Mouse (Mus musculus) left cerebral cortex, postnatal 25 days (tissue): ENCODE measurements at regions not wholly inside any gene's neighbourhood (a gene's known extent, or its start where the extent isn't known, plus 50 kb on each side); places are given as distances from the start of the nearest gene placed in this dataset.
A peak's percentile ranks its signal among the peaks of the same experiment; 100 is the strongest.

Source experiments
- DNase-seq, 2 experiments: peaks; one replicate each; pipeline ENCODE4 v3.0.0; 2022; ENCODE audit warnings: low spot score in 2 of 2, mixed read lengths in 1 of 2
- intact Hi-C: fragments of 180-260 bp; cut with DNase I; formaldehyde crosslinking; loops from one replicate; pipeline ENCODE4 v1.15.1; 2025

DNA sequence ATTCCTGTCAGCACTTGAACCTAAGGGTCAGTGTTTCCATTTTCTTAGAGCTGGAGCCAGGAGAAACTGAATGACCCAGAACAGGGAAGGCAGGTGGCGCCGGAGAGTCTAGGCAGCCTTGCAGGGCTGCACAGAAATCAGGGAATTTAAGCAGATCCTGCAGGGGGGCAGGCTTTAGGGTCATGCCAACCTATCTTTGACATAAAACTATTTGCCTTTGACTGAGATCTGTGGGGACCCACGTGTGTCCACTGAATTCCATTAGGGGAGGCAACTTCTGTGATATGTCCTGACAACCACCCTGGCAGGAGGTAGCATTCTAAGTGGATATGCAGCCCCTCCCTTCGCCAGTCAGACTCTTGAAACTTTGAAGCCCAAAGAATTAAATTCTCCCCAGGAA lies 135.6 kb upstream of the Ctnna2 start:
- peak in 1 of 2 experiments; percentile 1 for DNase-seq
- intact Hi-C loops = no loop called here

DNA sequence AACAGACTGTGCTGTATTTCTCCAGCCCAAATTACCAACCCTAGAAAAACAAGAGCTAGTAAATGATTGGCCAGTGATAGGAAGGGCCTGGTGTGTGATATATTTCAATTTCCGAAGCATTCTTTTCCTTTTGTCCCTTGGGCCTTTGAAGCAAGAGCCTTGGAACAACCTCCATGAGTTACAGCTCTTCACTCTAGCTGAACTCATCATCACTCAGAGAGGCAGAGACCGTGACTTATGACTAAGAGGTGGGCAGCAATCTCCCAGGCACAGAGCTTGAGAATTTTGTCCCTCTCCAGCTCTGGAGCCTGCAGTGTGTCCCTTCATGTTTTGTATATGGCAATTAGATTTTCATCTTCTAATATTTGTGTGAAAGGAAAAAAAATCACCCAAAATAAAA lies 103.0 kb upstream of the Ctnna2 start:
- DNase-seq = no peak
- intact Hi-C loops = no loop called here

DNA sequence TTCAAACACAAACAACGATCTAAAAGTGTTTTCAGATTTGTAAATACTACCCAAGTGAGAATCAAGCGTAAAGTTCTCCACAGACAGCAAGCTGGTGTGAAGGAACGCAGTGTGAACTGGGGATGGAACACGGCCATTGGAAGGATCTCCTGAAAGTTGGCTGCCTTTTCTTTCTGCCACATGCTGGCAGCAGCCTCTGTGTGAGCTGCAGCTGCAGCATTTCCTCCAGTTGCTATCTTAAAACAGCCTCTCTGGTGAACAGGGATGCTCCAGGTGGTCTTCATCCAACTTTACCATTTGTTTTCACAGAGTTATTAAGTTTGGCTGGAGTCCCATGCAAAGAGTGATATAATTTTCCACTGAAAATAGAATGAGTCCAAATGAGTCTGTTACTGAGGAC lies 99.4 kb upstream of the Ctnna2 start:
- DNase-seq = peak in 1 of 2 experiments; percentile 10
- intact Hi-C loops = no loop called here

DNA sequence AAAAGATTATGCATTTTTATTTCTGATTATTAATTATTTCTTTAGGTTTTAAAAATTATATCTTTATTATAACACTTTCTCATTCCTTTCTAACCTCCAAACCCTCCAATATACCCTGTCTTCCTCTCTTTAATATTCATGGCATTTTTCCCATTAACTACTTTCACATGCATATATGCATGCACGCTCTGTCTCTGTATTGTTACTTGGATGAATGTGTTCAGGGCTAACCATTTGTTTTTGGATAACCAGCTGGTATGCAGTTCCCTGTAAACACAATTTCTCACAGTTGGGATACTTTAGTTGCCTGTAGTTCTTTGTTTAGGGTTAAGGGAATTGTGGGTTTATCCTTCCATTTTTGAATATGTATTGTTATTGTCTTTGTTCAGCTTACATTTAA lies 86.8 kb upstream of the Ctnna2 start:
- intact Hi-C loops = no loop called here
- DNase-seq = no peak

DNA sequence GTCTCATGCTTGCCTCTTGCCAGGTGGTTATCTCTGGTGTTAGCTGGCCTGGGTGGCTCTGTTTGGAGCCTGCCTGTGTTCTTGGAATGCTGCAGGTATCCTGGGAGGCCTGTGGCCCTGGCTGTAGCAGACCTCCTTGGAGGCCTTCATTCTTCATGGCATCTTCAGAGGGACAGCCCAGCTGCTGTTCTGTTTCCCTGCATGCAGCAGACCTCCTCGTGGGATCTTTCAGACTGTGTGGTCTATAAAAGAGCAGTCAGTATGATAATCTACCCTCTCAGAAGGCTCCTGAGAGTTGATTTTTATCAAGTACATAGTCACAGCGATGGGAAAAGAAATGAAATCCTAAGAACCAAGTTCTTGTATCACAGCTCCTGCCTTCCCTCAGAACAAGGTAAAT lies 86.2 kb upstream of the Ctnna2 start:
- no peak for DNase-seq
- intact Hi-C loops = no loop called here
